Comparison of ENCODE assay signal across 12 mouse cellular contexts in genomic region chrX:48076806-48077425, GRCm38 (mm10). TPM values are rescaled to one million over a fixed set of nuclear protein-coding genes. Genes with fewer than 3 reads are reported as not detected.
DNase-seq lines count a peak whose midpoint lies in the region; ATAC-seq and TF ChIP-seq lines count a peak whose summit lies in the region.
"Had no signal": no experiment of that assay in that cellular context is flagged by ENCODE, and none has a peak within 500 bp of the region (broad histone marks: within the 10 kb centered on the region; RNA-seq: fewer than 3 reads in every experiment).

No protein-coding gene starts in this region.

- no peak overlapping the region for H3K27ac ChIP-seq in lung, embryonic 14.5 days (ENCODE audit: low read depth)
- H3K27ac ChIP-seq: intestine, embryonic 15.5 days; layer of hippocampus, adult 2 months had no signal

- H3K4me1 ChIP-seq in lung, embryonic 14.5 days (ENCODE audit: insufficient read depth), result no peaks in the 10 kb centered on the region
- H3K4me1 ChIP-seq in lung, adult 2 months (ENCODE audit: control insufficient read depth, insufficient read depth, low read length), result no peaks in the 10 kb centered on the region
- H3K4me1 ChIP-seq: intestine, embryonic 15.5 days had no signal

- no peaks in the 10 kb centered on the region for H3K36me3 ChIP-seq in lung, embryonic 14.5 days (ENCODE audit: insufficient read depth)
- H3K36me3 ChIP-seq: intestine, embryonic 15.5 days had no signal

- H3K9me3 ChIP-seq in lung, embryonic 14.5 days (ENCODE audit: low read depth, low read length), result no peaks in the 10 kb centered on the region
- H3K9me3 ChIP-seq: intestine, embryonic 15.5 days had no signal

- no peak for ATAC-seq in lung, embryonic 14.5 days (ENCODE audit: insufficient read depth)
- ATAC-seq: intestine, embryonic 15.5 days had no signal

- TF ChIP-seq CTCF in lung, embryonic 14.5 days (IDR thresholded peaks at IDR 0.05; ENCODE audit: low read depth), result no peak
- TF ChIP-seq CTCF in lung, adult 2 months (IDR thresholded peaks at IDR 0.05; ENCODE audit: insufficient read depth, low read length), result no peak

- H3K27me3 ChIP-seq in lung, embryonic 14.5 days (ENCODE audit: insufficient read depth, low read length), result no peaks in the 10 kb centered on the region

- 67% methylated on average over 4 of the region's 4 CpGs for WGBS in lung, embryonic 14.5 days
- WGBS in lung, adult 2 months, result 81% methylated on average over 4 of the region's 4 CpGs

- no peak overlapping the region for H3K9ac ChIP-seq in lung, embryonic 14.5 days
- H3K9ac ChIP-seq: intestine, embryonic 15.5 days had no signal

- no peak for TF ChIP-seq POLR2A in lung, adult 2 months (IDR thresholded peaks at IDR 0.05; ENCODE audit: borderline replicate concordance, extremely low read depth, low read depth, low read length)

- DNase-seq in frontal cortex, postnatal 36 days (ENCODE audit: low spot score in 2 of 2), result peak; percentile 15 to 35
- DNase-seq in frontal cortex, postnatal 25 days (ENCODE audit: low spot score in 2 of 2), result no peak
- DNase-seq in lung, embryonic 14.5 days, result peak; percentile 67
- DNase-seq in lung, adult 2 months, result no peak
- peak; percentile 86 for DNase-seq in brain, adult 2 months (ENCODE audit: low read depth, low spot score)
- DNase-seq in fibroblast of lung, adult 2 months (ENCODE audit: low read depth), result peak; percentile 75
- no peak for DNase-seq in spleen, adult 12 weeks (ENCODE audit: low spot score)
- DNase-seq in urinary bladder, adult 2 months (ENCODE audit: low spot score), result no peak
- DNase-seq: liver; right cerebral cortex, postnatal 25 days had no signal

- no peak overlapping the region for H3K4me3 ChIP-seq in lung, embryonic 14.5 days (ENCODE audit: low read depth, low read length)
- H3K4me3 ChIP-seq in lung, adult 2 months (replicated peaks; ENCODE audit: extremely low read depth, low read depth, low read length), result no peak overlapping the region
- H3K4me3 ChIP-seq: intestine, embryonic 15.5 days; layer of hippocampus, adult 2 months had no signal

- H3K4me2 ChIP-seq in lung, embryonic 14.5 days, result no peak overlapping the region
- H3K4me2 ChIP-seq: intestine, embryonic 15.5 days had no signal

RNA-seq across cellular contexts. Expression of gene Xpnpep2, which starts 31.6 kb away (rescaled TPM):
- 1.3 and 1.5 TPM in 2 replicates for polyA plus RNA-seq in lung, embryonic 14.5 days (2014; fragmentation: Nextera tagmentation; extraction: Ambion mirVana)
- 3.5 and 9.1 TPM in 2 replicates for polyA plus RNA-seq in lung, adult 2 months (2012; rRNA removed)
- polyA plus RNA-seq in urinary bladder, adult 2 months (2012; rRNA removed), result 2.1 and 3.0 TPM in 2 replicates

RNA-seq across cellular contexts. Expression of gene Apln, which starts 42.3 kb away (rescaled TPM):
- 15.7 and 16.2 TPM in 2 replicates for polyA plus RNA-seq in lung, embryonic 14.5 days (2014; fragmentation: Nextera tagmentation; extraction: Ambion mirVana)
- 25.1 and 27.5 TPM in 2 replicates for polyA plus RNA-seq in lung, adult 2 months (2012; rRNA removed)
- 2.3 and 2.5 TPM in 2 replicates for polyA plus RNA-seq in urinary bladder, adult 2 months (2012; rRNA removed)

Comparison
In these comparisons a context has a peak if more than half of its experiments do, and no peak if none do; other contexts are left out.
1. DNase-seq: peak in frontal cortex, postnatal 36 days (2 of 2), lung, embryonic 14.5 days (single experiment), brain, adult 2 months (single experiment) and fibroblast of lung, adult 2 months (single experiment); none in frontal cortex, postnatal 25 days (0 of 2), lung, adult 2 months (single experiment), spleen, adult 12 weeks (single experiment) and urinary bladder, adult 2 months (single experiment).